Mouse (Mus musculus) embryonic facial prominence, embryonic 10.5 days (tissue): ENCODE results near the gene Ccdc160. TPM values are rescaled to one million over a fixed set of nuclear protein-coding genes. Genes with fewer than 3 reads are reported as not detected.

Experiments
- DNase-seq: peaks from one replicate; pipeline ENCODE4 v3.0.0-alpha.2; 2017; ENCODE audit warnings: low spot score
- H3K27ac ChIP-seq: fragments of 300-500 bp; sonication (generic); replicated peaks from 2 replicates; pipeline ENCODE4 v1.5.1; 2016; ENCODE audit warnings: mild to moderate bottlenecking
- H3K27me3 ChIP-seq: fragments of 300-500 bp; sonication (generic); replicated peaks from 2 replicates; pipeline ENCODE4 v1.6.1; 2016; ENCODE audit warnings: low read depth, mild to moderate bottlenecking; ENCODE audit not compliant: poor library complexity, severe bottlenecking
- H3K36me3 ChIP-seq: fragments of 300-500 bp; sonication (generic); replicated peaks from 2 replicates; pipeline ENCODE4 v1.6.1; 2016; ENCODE audit warnings: mild to moderate bottlenecking, moderate library complexity
- H3K4me1 ChIP-seq: fragments of 300-500 bp; sonication (generic); 2 replicates; pipeline ENCODE4 v1.6.1; 2016
- H3K4me3 ChIP-seq: fragments of 300-500 bp; sonication (generic); 2 replicates; pipeline ENCODE4 v1.5.1; 2016; ENCODE audit warnings: mild to moderate bottlenecking, moderate library complexity
- H3K9me3 ChIP-seq: fragments of 300-500 bp; sonication (generic); 2 replicates; pipeline ENCODE4 v1.6.1; 2016; ENCODE audit warnings: mild to moderate bottlenecking
- WGBS: fragments of 180-500 bp; shearing (Covaris S2); methylation state at CpG from one replicate; pipeline ENCODE4 v1.1.7; 2016; 5-methylcytosine and 5-hydroxymethylcytosine counted together
- microRNA counts: library from miRNA; unstranded; fragments of <30 nt; microRNA quantifications from one replicate; lab custom pipeline; 2017
- microRNA-seq: library from miRNA; unstranded; fragments of <30 nt; microRNA quantifications from one replicate; pipeline ENCODE4, GENCODE M21; 2017
- polyA plus RNA-seq: library from polyadenylated mRNA; unstranded; fragments of >200 nt; fragmentation: Nextera tagmentation; extraction: Ambion mirVana; gene quantifications from 2 replicates; pipeline ENCODE4 v1.2.1, GENCODE M21; 2016

Gene Ccdc160
- polyA plus RNA-seq, 1 experiment from 2014 or later: 5.0 TPM

DNA sequence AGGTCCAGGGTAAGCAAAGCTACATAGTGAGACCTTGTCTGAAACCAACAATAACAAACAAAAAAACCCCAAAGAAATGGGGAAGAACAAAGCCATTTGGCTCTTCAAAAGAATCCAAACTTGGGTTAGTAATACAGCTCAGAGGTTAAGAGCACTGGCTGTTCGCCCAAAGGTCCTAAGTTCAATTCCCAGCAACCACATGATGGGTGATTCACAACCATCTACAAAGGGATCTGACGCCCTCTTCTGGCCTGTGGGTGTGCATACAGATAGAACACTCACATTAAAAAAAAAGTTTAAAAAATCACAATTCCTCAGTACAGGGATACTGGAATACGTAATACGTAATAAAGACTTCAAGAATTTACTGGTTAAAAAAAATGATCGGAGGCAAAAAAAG lies 13.3 kb upstream of the Ccdc160 start:
- Histone ChIP-seq H3K4me3 (no peak overlapping the region), H3K27ac (no peak overlapping the region), H3K9me3 (no peaks in the 10 kb centered on the region), H3K27me3 (no peaks in the 10 kb centered on the region), H3K36me3 (no peaks in the 10 kb centered on the region), H3K4me1 (no peaks in the 10 kb centered on the region)
- no peak for DNase-seq
- 80% methylated on average over 5 of the region's 5 CpGs for WGBS

DNA sequence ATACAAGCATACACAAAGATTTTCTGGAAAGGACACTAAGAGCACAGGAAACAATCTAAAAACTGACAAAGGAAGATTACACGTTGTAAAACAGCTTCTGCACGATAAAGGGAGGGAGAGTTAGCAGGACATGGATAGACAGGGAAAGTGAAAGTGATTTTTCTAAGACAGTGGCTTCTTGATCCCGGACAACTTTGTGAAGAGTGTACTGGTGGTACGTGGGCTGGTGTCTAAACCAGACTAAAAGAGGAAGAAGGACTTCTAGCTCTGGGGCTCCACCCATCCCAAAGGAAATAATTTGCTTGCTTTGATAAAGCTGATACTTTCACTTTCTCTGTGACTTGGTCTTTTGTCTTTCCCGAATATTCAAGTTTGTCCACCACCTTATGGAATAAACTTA lies 7.1 kb upstream of the Ccdc160 start:
- Histone ChIP-seq H3K4me3 (no peak overlapping the region), H3K27me3 (no peaks in the 10 kb centered on the region), H3K27ac (no peak overlapping the region), H3K9me3 (no peaks in the 10 kb centered on the region), H3K36me3 (no peaks in the 10 kb centered on the region), H3K4me1 (no peaks in the 10 kb centered on the region)
- WGBS: 77% methylated on average over 5 of the region's 5 CpGs
- DNase-seq: no peak

DNA sequence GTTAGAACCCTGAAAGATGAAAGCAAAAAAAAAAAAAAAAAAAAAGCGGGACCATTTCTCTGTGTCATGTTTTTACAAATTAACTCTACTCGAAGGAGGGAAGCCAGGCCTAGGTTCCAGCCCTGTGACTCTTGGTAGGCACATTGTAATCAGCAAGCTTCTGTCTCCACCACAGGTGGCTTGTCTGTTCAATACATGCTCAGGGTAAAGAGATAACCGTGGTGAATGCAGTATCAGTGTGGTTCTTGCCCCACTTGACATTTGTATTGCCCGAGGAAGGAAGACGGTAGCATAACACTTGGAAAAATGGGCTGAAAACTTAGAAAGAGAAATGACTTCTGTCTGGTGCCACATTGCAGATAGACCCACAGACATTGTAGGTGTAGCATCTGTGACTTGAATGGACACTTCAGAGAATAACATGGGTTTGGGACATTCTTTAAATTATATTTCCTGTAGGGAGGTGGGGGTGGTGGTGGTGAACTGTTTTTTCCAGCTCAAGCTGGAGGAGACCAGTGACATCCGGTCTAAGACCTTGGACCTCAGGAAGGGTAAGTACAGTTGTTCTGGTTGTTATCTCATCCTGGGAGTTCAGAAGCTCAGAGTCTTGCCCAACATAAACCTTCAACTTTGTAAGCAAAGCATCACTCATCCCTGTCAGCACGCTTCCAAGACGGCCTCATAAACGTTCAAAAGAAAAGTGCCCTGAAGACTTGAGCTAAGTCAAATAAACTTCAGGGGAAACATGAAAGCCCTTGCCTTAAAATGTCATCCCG lies 1.1 kb downstream of the Ccdc160 start:
- H3K4me1 ChIP-seq: peaks cover 24% of the 10 kb centered on the region
- no peaks in the 10 kb centered on the region for H3K27me3 ChIP-seq
- no peak overlapping the region for H3K27ac ChIP-seq
- H3K36me3 ChIP-seq: no peaks in the 10 kb centered on the region
- no peak for DNase-seq
- WGBS: 52% methylated on average over 10 of the region's 10 CpGs
- H3K9me3 ChIP-seq: no peaks in the 10 kb centered on the region
- H3K4me3 ChIP-seq: peak overlapping the region; percentile 14; the same call in 1 of the 2 replicates

DNA sequence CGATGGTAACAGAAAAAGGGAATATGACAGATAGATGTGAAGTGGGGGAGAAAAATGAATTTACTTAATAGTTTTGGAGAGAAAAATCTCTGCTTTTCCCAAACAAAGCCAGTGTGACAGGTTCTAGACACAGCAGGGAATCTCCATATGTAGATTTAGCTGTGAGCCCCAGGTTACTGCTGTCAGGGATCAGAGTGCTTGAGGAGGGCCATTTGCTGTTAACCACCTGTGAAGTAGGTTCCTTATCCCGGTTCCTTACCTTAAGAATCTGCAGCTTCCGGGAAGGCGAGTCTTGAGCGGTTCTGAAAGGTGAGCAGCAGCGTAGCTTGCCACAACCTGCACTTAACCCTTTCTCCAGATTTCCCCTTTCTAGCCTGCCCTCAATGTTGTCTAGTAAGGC lies 1.9 kb downstream of the Ccdc160 start:
- H3K27ac ChIP-seq: no peak overlapping the region
- H3K4me1 ChIP-seq: peaks cover 27% of the 10 kb centered on the region
- no peak overlapping the region for H3K4me3 ChIP-seq
- H3K9me3 ChIP-seq: no peaks in the 10 kb centered on the region
- DNase-seq: no peak
- no peaks in the 10 kb centered on the region for H3K27me3 ChIP-seq
- 36% methylated on average over 6 of the region's 6 CpGs for WGBS
- H3K36me3 ChIP-seq: no peaks in the 10 kb centered on the region

DNA sequence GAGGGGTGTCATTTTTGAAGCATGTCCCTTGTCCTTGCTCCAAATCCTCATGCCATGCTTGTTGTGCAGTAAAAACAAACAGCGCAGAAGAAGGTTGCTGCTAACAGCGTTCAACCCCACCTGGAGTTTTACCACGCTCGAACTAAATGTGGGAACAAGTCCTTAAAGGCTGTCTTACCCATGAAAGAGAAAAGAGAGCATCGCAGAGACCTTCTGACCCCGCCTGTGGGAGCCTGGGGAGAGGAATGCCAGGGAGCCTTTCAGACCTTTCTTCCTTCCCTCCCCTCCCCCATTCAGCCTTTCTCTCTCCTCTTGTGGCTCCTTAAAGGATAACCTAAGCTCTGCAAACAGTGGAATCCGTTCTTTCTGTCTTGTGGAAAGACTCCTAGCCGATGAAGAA lies 4.8 kb downstream of the Ccdc160 start:
- Histone ChIP-seq H3K27me3 (no peaks in the 10 kb centered on the region; the same call in 1 of the 2 replicates), H3K4me1 (peaks cover 25% of the 10 kb centered on the region), H3K4me3 (no peak overlapping the region), H3K36me3 (no peaks in the 10 kb centered on the region), H3K27ac (peak overlapping the region; percentile 54; the same call in 1 of the 2 replicates), H3K9me3 (no peaks in the 10 kb centered on the region)
- 19% methylated on average over 8 of the region's 8 CpGs for WGBS
- DNase-seq: peak; percentile 35

DNA sequence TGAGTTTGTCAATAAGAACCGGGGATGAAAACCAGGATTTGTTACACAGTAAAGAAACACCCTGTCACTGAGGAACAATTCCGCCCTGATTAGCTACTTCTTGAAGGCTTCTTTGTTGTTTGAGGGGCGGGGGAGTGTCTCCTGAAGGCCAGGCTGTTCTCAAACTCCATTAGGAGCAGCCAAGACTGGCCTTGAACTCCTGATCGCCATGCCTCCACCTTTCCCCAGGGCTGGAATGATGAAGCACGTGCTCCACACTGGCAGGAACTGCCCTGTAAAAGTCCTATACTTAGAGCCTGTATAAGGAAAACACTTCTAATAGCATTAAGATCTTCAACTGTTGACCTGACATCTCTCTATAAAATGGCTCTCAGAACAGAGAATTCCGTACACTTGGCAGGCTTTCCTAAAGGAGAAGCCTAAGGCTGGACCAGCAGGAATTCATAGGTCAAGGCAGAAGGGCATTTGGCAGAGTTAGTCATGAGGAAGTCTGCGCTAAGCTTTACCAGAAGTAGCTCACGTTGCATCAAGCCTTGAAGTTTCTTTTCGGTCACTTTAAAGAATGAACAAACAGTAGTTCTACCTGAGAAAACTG lies 6.1 kb downstream of the Ccdc160 start:
- WGBS: 51% methylated on average over 9 of the region's 9 CpGs
- no peak for DNase-seq
- H3K36me3 ChIP-seq: no peaks in the 10 kb centered on the region
- H3K9me3 ChIP-seq: no peaks in the 10 kb centered on the region
- no peak overlapping the region for H3K4me3 ChIP-seq
- no peak overlapping the region for H3K27ac ChIP-seq
- H3K27me3 ChIP-seq: no peaks in the 10 kb centered on the region; the same call in 1 of the 2 replicates
- peaks cover 20% of the 10 kb centered on the region for H3K4me1 ChIP-seq

DNA sequence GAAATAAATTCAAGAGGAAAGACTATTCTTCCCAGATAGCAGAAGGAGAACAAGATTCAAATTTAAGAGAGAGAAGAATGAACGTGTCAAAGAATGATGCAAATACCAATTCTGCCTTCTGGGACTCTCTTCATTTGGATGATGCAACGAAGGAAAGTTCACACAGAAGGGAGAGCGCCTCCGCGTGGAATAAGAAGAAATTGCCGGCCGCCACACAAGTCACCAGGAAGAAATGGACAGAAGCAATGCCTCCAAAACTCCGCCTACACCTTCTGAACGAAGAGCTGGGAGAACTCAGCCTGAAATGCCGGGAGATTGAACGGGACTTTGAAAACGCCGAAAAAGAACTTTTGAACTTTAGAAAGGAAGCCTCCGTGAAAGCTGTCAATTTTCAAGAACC lies 7.3 kb downstream of the Ccdc160 start:
- Histone ChIP-seq H3K36me3 (no peaks in the 10 kb centered on the region), H3K27ac (no peak overlapping the region), H3K4me3 (no peak overlapping the region), H3K9me3 (no peaks in the 10 kb centered on the region), H3K27me3 (no peaks in the 10 kb centered on the region; the same call in 1 of the 2 replicates), H3K4me1 (peaks cover 17% of the 10 kb centered on the region)
- DNase-seq: no peak
- 68% methylated on average over 14 of the region's 14 CpGs for WGBS

DNA sequence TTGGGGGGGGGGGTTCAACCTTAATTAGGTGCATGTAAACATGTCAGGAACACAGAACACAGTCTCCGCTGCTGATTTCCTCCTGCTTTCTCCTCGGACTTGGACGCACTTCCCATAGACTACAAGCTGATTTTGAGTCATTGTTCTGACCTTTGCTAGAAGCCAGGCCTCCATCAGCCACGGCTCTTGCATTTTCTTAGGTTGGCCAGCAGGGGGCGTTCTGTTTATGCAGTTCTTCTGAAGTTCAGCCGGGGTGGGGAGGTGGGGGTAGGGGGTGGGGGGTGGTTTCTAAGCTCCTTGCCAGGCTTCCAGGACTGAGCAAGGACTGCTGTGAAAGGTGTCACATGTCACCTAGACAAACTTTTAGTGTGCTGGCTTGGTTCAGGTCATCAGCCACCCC lies 8.6 kb downstream of the Ccdc160 start:
- 41% methylated on average over 6 of the region's 6 CpGs for WGBS
- Histone ChIP-seq H3K27me3 (no peaks in the 10 kb centered on the region; the same call in 1 of the 2 replicates), H3K9me3 (no peaks in the 10 kb centered on the region), H3K4me3 (no peak overlapping the region), H3K27ac (no peak overlapping the region), H3K36me3 (no peaks in the 10 kb centered on the region), H3K4me1 (peaks cover 17% of the 10 kb centered on the region)
- peak; percentile 28 for DNase-seq

DNA sequence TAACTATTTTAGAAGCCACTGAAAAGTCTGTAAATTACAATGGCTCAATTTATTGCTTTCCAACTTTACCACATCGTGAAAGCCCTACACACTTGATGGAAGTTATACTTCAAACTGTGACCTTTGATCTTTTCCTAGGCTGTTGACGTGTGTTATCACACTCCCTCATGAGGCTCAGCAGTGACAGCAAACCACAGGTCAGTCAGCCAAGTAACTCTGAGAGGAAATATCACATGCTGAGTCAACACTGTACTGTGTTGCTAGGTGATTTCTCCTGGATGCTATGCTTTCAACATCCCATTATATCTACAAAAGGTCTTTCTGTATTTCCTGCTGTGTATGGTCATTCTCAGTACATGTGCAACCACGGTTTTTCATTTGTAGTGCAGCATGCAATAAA lies 28.3 kb downstream of the Ccdc160 start:
- Histone ChIP-seq H3K27ac (no peak overlapping the region), H3K36me3 (no peaks in the 10 kb centered on the region), H3K27me3 (no peaks in the 10 kb centered on the region), H3K4me3 (no peak overlapping the region), H3K4me1 (no peaks in the 10 kb centered on the region), H3K9me3 (no peaks in the 10 kb centered on the region)
- DNase-seq: no peak
- 68% methylated on average over 3 of the region's 3 CpGs for WGBS

MicroRNA genes within 50 kb of the gene (microRNA counts, 519-probe panel; counts per million panel counts)
- microRNA mmu-miR-106a+mmu-miR-17 (lab: Ali Mortazavi, UCI) (8,700 counts per million, percentile 100 among the panel's probes with 10 or more counts), microRNA mmu-miR-18b (lab: Ali Mortazavi, UCI) (4,380 counts per million, percentile 81 among the panel's probes with 10 or more counts), microRNA mmu-miR-363 (lab: Ali Mortazavi, UCI) (4,285 counts per million, percentile 80 among the panel's probes with 10 or more counts)

Small RNAs within 50 kb of the gene (microRNA-seq; reads per million reads assigned to microRNA genes)
- gene Mir106a (9,358 reads per million, percentile 95 among the genes with 10 or more reads in this experiment), gene Mir18b (598 reads per million, percentile 70 among the genes with 10 or more reads in this experiment), gene Mir19b-2 (34.2 reads per million, percentile 37 among the genes with 10 or more reads in this experiment), gene Mir20b (5,506 reads per million, percentile 90 among the genes with 10 or more reads in this experiment), gene Mir363 (4,914 reads per million, percentile 89 among the genes with 10 or more reads in this experiment), gene Mir92-2 (1,184 reads per million, percentile 75 among the genes with 10 or more reads in this experiment)

Other genes with a start within 250 kb of the Ccdc160 start
- 722 and 727 TPM in 2 replicates for gene Gpc3, start 177.2 kb upstream of the Ccdc160 start, polyA plus RNA-seq
- gene Phf6, start 121.1 kb downstream of the Ccdc160 start, polyA plus RNA-seq: 103 and 104 TPM in 2 replicates
- 96.5 and 104 TPM in 2 replicates for gene Hprt, start 196.9 kb downstream of the Ccdc160 start, polyA plus RNA-seq